Mouse (Mus musculus) thymus, adult 2 months (tissue): ENCODE data around the gene Exph5.

Experiments used
- CTCF ChIP-seq: fragments of 200-500 bp; IDR thresholded peaks from 2 replicates; pipeline ENCODE4 v1.5.1; 2012; ENCODE audit warnings: mild to moderate bottlenecking, control low read depth, low read length, moderate library complexity, borderline replicate concordance; ENCODE audit not compliant: control insufficient read depth, poor library complexity, insufficient read depth; ENCODE audit errors: extremely low read depth
- POLR2A ChIP-seq: fragments of 200-500 bp; IDR thresholded peaks from 2 replicates; pipeline ENCODE4 v1.6.1; 2012; ENCODE audit warnings: mild to moderate bottlenecking, low read length, control low read depth, moderate library complexity; ENCODE audit not compliant: control insufficient read depth, poor library complexity, insufficient read depth; ENCODE audit errors: extremely low read depth

- TF ChIP-seq POLR2A = no peak
- no peak for TF ChIP-seq CTCF
Measured at GRCm38 (mm10) chr9:53286793-53287192, 14.7 kb upstream of the Exph5 start.
